Mouse (Mus musculus) c-Kit-negative CD71-positive TER-119-positive erythroid progenitor cells, embryonic 14.5 days (primary cell): ENCODE measurements around the gene Cd200r4.
"Not testable (repeated sequence)": the region's sequence is repeated elsewhere in the genome, so short reads cannot be mapped to it uniquely, and the experiment has no call there.

Experiments used
- DNase-seq: peaks from one replicate; pipeline ENCODE4 v3.0.0-alpha.2; 2013; ENCODE audit warnings: low read depth, low spot score

Cd200r4 gene

GRCm38 (mm10) chr16:44811544-44811943, at the start of gene Cd200r4:
TSS of gene Cd200r4 (plus strand) at chr16:44811733.
- DNase-seq, result no peak

- no peak for DNase-seq
Measured at GRCm38 (mm10) chr16:44761811-44762210, 49.7 kb upstream of the Cd200r4 start.

- DNase-seq, result no peak
Measured at GRCm38 (mm10) chr16:44765555-44766319, 45.8 kb upstream of the Cd200r4 start, which contains the start of gene Cd200r1. TSS of gene Cd200r1 (plus strand) at chr16:44765736.

GRCm38 (mm10) chr16:44766320-44766892, 45.1 kb upstream of the Cd200r4 start:
- DNase-seq, result no peak

GRCm38 (mm10) chr16:44767506-44767905, 44.0 kb upstream of the Cd200r4 start:
- DNase-seq, result no peak

GRCm38 (mm10) chr16:44767967-44768366, 43.6 kb upstream of the Cd200r4 start:
- DNase-seq, result no peak

GRCm38 (mm10) chr16:44772577-44772976, 39.0 kb upstream of the Cd200r4 start:
- no peak for DNase-seq

GRCm38 (mm10) chr16:44773673-44774072, 37.9 kb upstream of the Cd200r4 start:
- DNase-seq, result no peak

- DNase-seq, result no peak
Measured at GRCm38 (mm10) chr16:44774201-44774600, 37.3 kb upstream of the Cd200r4 start.

- DNase-seq, result peak; percentile 20
Measured at GRCm38 (mm10) chr16:44778538-44779147, 32.9 kb upstream of the Cd200r4 start.

GRCm38 (mm10) chr16:44779494-44779893, 32.0 kb upstream of the Cd200r4 start:
- no peak for DNase-seq

GRCm38 (mm10) chr16:44780751-44781150, 30.8 kb upstream of the Cd200r4 start:
- DNase-seq, result no peak

- no peak for DNase-seq
Measured at GRCm38 (mm10) chr16:44786934-44787333, 24.6 kb upstream of the Cd200r4 start.

- no peak for DNase-seq
Measured at GRCm38 (mm10) chr16:44794416-44794815, 17.1 kb upstream of the Cd200r4 start.

- no peak for DNase-seq
Measured at GRCm38 (mm10) chr16:44805976-44806375, 5.6 kb upstream of the Cd200r4 start.

- DNase-seq, result not testable (repeated sequence)
Measured at GRCm38 (mm10) chr16:44810223-44810622, 1.3 kb upstream of the Cd200r4 start.

- no peak for DNase-seq
Measured at GRCm38 (mm10) chr16:44812468-44813065, 1.0 kb downstream of the Cd200r4 start.

- DNase-seq, result no peak
Measured at GRCm38 (mm10) chr16:44818010-44818409, 6.5 kb downstream of the Cd200r4 start.

- DNase-seq, result no peak
Measured at GRCm38 (mm10) chr16:44820545-44820944, 9.0 kb downstream of the Cd200r4 start.

GRCm38 (mm10) chr16:44832286-44832685, 20.8 kb downstream of the Cd200r4 start:
- no peak for DNase-seq

- DNase-seq, result not testable (repeated sequence)
Measured at GRCm38 (mm10) chr16:44833189-44833588, 21.7 kb downstream of the Cd200r4 start.

GRCm38 (mm10) chr16:44866797-44867196, 55.3 kb downstream of the Cd200r4 start, which contains the start of gene Cd200r2:
TSS of gene Cd200r2 (plus strand) at chr16:44867097.
- no peak for DNase-seq
